Mouse (Mus musculus) MEL (cell line): ENCODE results near the gene Ndn. TPM values are rescaled to one million over a fixed set of nuclear protein-coding genes. Genes with fewer than 3 reads are reported as not detected.

ENCODE experiments used
- DNase-seq: peaks from one replicate; pipeline ENCODE4 v3.0.0; 2011; ENCODE audit warnings: low read depth, low spot score
- H3K27ac ChIP-seq: 2 replicates; pipeline ENCODE4 v1.5.1; 2012; ENCODE audit warnings: low read depth, mild to moderate bottlenecking, control low read depth, low read length, moderate library complexity; ENCODE audit not compliant: control insufficient read depth
- H3K27me3 ChIP-seq, 2 experiments: fragments of 150-350 bp in 1 of 2; sonication (generic) in 1 of 2; 2 replicates each; pipeline ENCODE4 v1.6.1; 2012; ENCODE audit warnings: low read length in 2 of 2, mild to moderate bottlenecking in 2 of 2, improper control_type of control experiment in 1 of 2, moderate library complexity in 1 of 2; ENCODE audit not compliant: insufficient read depth in 2 of 2, control insufficient read depth in 1 of 2
- H3K36me3 ChIP-seq, 2 experiments: 2 replicates each; pipeline ENCODE4 v1.6.1; 2012 to 2014; ENCODE audit warnings: low read length in 2 of 2, improper control_type of control experiment in 1 of 2, inconsistent platforms in 1 of 2, mild to moderate bottlenecking in 1 of 2; ENCODE audit not compliant: insufficient read depth in 2 of 2, control insufficient read depth in 1 of 2
- H3K4me1 ChIP-seq, 2 experiments: fragments of 150-350 bp in 1 of 2; sonication (generic) in 1 of 2; 2 replicates each; pipeline ENCODE4 v1.6.1; 2012; ENCODE audit warnings: low read length in 2 of 2, improper control_type of control experiment in 1 of 2, mild to moderate bottlenecking in 1 of 2; ENCODE audit not compliant: insufficient read depth in 2 of 2, control insufficient read depth in 1 of 2
- H3K4me3 ChIP-seq, 2 experiments: fragments of 150-350 bp in 1 of 2; sonication (generic) in 1 of 2; 2 replicates each; pipeline ENCODE4 v1.5.1; 2012; ENCODE audit warnings: low read depth in 2 of 2, low read length in 2 of 2, mild to moderate bottlenecking in 2 of 2, moderate library complexity in 2 of 2, control low read depth in 1 of 2, improper control_type of control experiment in 1 of 2; ENCODE audit not compliant: control insufficient read depth in 1 of 2, insufficient read depth in 1 of 2
- H3K79me2 ChIP-seq: 2 replicates; pipeline ENCODE4 v1.6.1; 2012; ENCODE audit warnings: mild to moderate bottlenecking, low read length, moderate library complexity; ENCODE audit not compliant: control insufficient read depth, poor library complexity, insufficient read depth
- H3K9ac ChIP-seq: 2 replicates; pipeline ENCODE4 v1.6.1; 2012; ENCODE audit warnings: low read depth, mild to moderate bottlenecking, control low read depth, low read length, moderate library complexity; ENCODE audit not compliant: control insufficient read depth, poor library complexity, severe bottlenecking
- H3K9me3 ChIP-seq: fragments of 150-350 bp; sonication (generic); replicated peaks from 2 replicates; pipeline ENCODE4 v1.6.1; 2012; ENCODE audit warnings: mild to moderate bottlenecking, low read length, improper control_type of control experiment, moderate library complexity; ENCODE audit not compliant: insufficient read depth
- BHLHE40 ChIP-seq: IDR thresholded peaks from 2 replicates; pipeline ENCODE4 v1.6.1; 2012; ENCODE audit warnings: low read depth, mild to moderate bottlenecking, inconsistent platforms, low read length, improper control_type of control experiment, borderline replicate concordance
- CHD1 ChIP-seq: IDR thresholded peaks from 2 replicates; pipeline ENCODE4 v1.6.1; 2012; ENCODE audit warnings: low read depth, mild to moderate bottlenecking, inconsistent platforms, low read length, improper control_type of control experiment
- ELF1 ChIP-seq: IDR thresholded peaks from 2 replicates; pipeline ENCODE4 v1.6.1; 2014; ENCODE audit warnings: low read depth, mild to moderate bottlenecking, inconsistent platforms, low read length, improper control_type of control experiment, moderate library complexity
- EP300 ChIP-seq, 2 experiments: IDR thresholded peaks; 2 replicates each; pipeline ENCODE4 v1.6.1; 2011; ENCODE audit warnings: improper control_type of control experiment in 2 of 2, low read length in 2 of 2, low read depth in 1 of 2, mild to moderate bottlenecking in 1 of 2
- ETS1 ChIP-seq: IDR thresholded peaks from 2 replicates; pipeline ENCODE4 v1.6.1; 2012; ENCODE audit warnings: low read depth, mild to moderate bottlenecking, inconsistent platforms, low read length, improper control_type of control experiment, moderate library complexity
- GABPA ChIP-seq: IDR thresholded peaks from 2 replicates; pipeline ENCODE4 v1.6.1; 2012; ENCODE audit warnings: low read depth, mild to moderate bottlenecking, inconsistent platforms, low read length, improper control_type of control experiment, moderate library complexity
- GATA1 ChIP-seq: IDR thresholded peaks from 2 replicates; pipeline ENCODE4 v1.6.1; 2011; ENCODE audit warnings: low read depth, low read length, improper control_type of control experiment
- HCFC1 ChIP-seq: IDR thresholded peaks from 2 replicates; pipeline ENCODE4 v1.6.1; 2012; ENCODE audit warnings: low read depth, mild to moderate bottlenecking, inconsistent platforms, low read length, improper control_type of control experiment, moderate library complexity
- KAT2A ChIP-seq: conservative IDR thresholded peaks from 2 replicates; pipeline ENCODE4 v1.6.1; 2012; ENCODE audit warnings: low read depth, low read length, improper control_type of control experiment, inconsistent platforms
- MAFK ChIP-seq: IDR thresholded peaks from 2 replicates; pipeline ENCODE4 v1.6.1; 2011; ENCODE audit warnings: low read depth, mild to moderate bottlenecking, low read length, improper control_type of control experiment, borderline replicate concordance
- MAX ChIP-seq: IDR thresholded peaks from 2 replicates; pipeline ENCODE4 v1.6.1; 2011; ENCODE audit warnings: low read length, improper control_type of control experiment
- MAZ ChIP-seq: IDR thresholded peaks from 2 replicates; pipeline ENCODE4 v1.6.1; 2012; ENCODE audit warnings: low read depth, mild to moderate bottlenecking, inconsistent platforms, low read length, improper control_type of control experiment
- MYC ChIP-seq: IDR thresholded peaks from 2 replicates; pipeline ENCODE4 v1.6.1; 2011; ENCODE audit warnings: low read depth, mild to moderate bottlenecking, low read length, improper control_type of control experiment, moderate library complexity
- NELFE ChIP-seq: IDR thresholded peaks from 2 replicates; pipeline ENCODE4 v1.6.1; 2011; ENCODE audit warnings: low read depth, low read length, improper control_type of control experiment
- POLR2AphosphoS5 ChIP-seq: IDR thresholded peaks from 2 replicates; pipeline ENCODE4 v1.6.1; 2012; ENCODE audit warnings: low read depth, borderline replicate concordance, mild to moderate bottlenecking, inconsistent platforms, low read length, moderate library complexity, mixed read lengths
- RAD21 ChIP-seq: IDR thresholded peaks from 2 replicates; pipeline ENCODE4 v1.6.1; 2011; ENCODE audit warnings: mild to moderate bottlenecking, low read depth, low read length, improper control_type of control experiment
- RCOR1 ChIP-seq: IDR thresholded peaks from 2 replicates; pipeline ENCODE4 v1.6.1; 2012; ENCODE audit warnings: low read depth, mild to moderate bottlenecking, inconsistent platforms, low read length, improper control_type of control experiment
- TAL1 ChIP-seq: IDR thresholded peaks from 2 replicates; pipeline ENCODE4 v1.6.1; 2012; ENCODE audit warnings: mild to moderate bottlenecking, inconsistent platforms, low read length, moderate library complexity, mixed read lengths
- USF1 ChIP-seq: IDR thresholded peaks from 2 replicates; pipeline ENCODE4 v1.6.1; 2014; ENCODE audit warnings: low read depth, mild to moderate bottlenecking, inconsistent platforms, low read length, improper control_type of control experiment, moderate library complexity
- ZC3H11A ChIP-seq: IDR thresholded peaks from 2 replicates; pipeline ENCODE4 v1.6.1; 2012; ENCODE audit warnings: low read depth, mild to moderate bottlenecking, inconsistent platforms, low read length, improper control_type of control experiment
- ZKSCAN1 ChIP-seq: IDR thresholded peaks from 2 replicates; pipeline ENCODE4 v1.6.1; 2012; ENCODE audit warnings: low read depth, mild to moderate bottlenecking, inconsistent platforms, low read length, improper control_type of control experiment, moderate library complexity
- polyA plus RNA-seq, 2 experiments: library from polyadenylated mRNA; stranded (reverse) in 1 of 2; unstranded in 1 of 2; fragments of >175 nt in 1 of 2; fragments of >200 nt in 1 of 2; gene quantifications; 2 replicates each; pipeline versions ENCODE4 v1.2.1 to v1.2.4; 2012; ENCODE audit warnings: low replicate concordance in 2 of 2, low read depth in 1 of 2; ENCODE audit not compliant: insufficient read length in 2 of 2, insufficient read depth in 1 of 2, missing spikeins in 1 of 2
- total RNA-seq: library from RNA; depleted of rRNA; stranded (reverse); fragments of 300-350 nt; gene quantifications from 2 replicates; pipeline ENCODE4 v1.2.3, GENCODE M21; 2012; rRNA removed

Gene Ndn
- total RNA-seq (not detected in 2 replicates), polyA plus RNA-seq (not detected)

DNA sequence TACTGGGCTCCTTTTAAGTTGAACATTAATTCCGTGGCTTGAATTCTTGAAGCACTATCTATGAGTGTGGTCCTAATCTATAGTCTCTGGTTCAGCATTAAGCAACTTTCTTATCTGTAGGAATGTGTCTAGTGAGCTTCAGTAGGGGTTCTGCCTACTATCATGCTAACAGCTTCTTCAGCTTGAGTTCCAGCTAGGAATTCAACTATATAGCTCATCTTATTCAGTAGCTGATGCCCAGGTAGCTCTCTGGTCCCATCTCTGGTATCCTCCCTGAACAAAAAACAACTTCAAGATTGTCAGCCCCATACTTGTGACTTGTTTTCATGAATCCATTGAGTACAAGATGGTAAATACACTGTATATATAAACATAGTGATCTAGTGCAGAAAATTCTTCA lies at the start of gene Ndn:
Ndn (plus strand) TSS at position 301 of the 400 bp plus-strand sequence.
- no peak for TF ChIP-seq ZC3H11A
- no peak for TF ChIP-seq USF1
- no peak for TF ChIP-seq GATA1
- no peak for TF ChIP-seq HCFC1
- no peak for TF ChIP-seq ZKSCAN1
- TF ChIP-seq BHLHE40: no peak
- TF ChIP-seq ELF1: no peak
- TF ChIP-seq MAZ: no peak
- TF ChIP-seq TAL1: no peak
- no peak for TF ChIP-seq MAX
- no peak for TF ChIP-seq MYC
- no peak for TF ChIP-seq NELFE
- no peak for TF ChIP-seq MAFK
- TF ChIP-seq GABPA: no peak
- Histone ChIP-seq H3K4me3 (no peak within 1 kb of the TSS), H3K79me2 (no peaks in the 10 kb centered on the region), H3K9ac (no peak within 1 kb of the TSS), H3K27me3 (no peaks in the 10 kb centered on the region), H3K36me3 (no peaks in the 10 kb centered on the region), H3K9me3 (no peaks in the 10 kb centered on the region), H3K4me1 (no peaks in the 10 kb centered on the region), H3K27ac (no peak within 1 kb of the TSS)
- DNase-seq: no peak

DNA sequence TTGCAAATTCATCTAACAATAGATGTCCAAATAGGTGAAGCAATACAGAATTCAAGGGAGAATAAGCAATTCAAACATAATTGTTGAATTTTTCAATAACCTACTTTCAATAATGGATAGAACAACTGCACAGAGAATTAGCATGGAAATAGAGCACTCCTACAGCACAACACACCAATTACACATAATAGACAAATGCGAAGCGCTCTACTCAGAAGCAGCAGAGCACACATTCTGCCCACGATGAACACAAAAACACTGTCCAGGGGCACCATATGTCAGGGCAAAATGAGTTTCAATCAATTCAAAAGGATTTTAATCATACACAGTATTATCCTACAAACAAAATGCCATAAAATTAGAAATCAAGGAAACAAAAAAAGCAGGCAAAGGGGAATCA lies 43.9 kb upstream of the Ndn start:
- Histone ChIP-seq H3K36me3 (no peaks in the 10 kb centered on the region), H3K27ac (no peak overlapping the region), H3K4me1 (no peaks in the 10 kb centered on the region), H3K9me3 (no peaks in the 10 kb centered on the region), H3K9ac (no peak overlapping the region), H3K4me3 (no peak overlapping the region), H3K79me2 (no peaks in the 10 kb centered on the region), H3K27me3 (no peaks in the 10 kb centered on the region)
- DNase-seq: no peak
- TF ChIP-seq EP300 (IDR thresholded peaks at IDR 0.05; ENCODE audit: low read depth in 1 of 2, low read length in 2 of 2) (no peak), ETS1 (no peak), MAX (no peak), ELF1 (no peak), KAT2A (no peak), GABPA (no peak), RAD21 (no peak), CHD1 (no peak), NELFE (no peak), ZKSCAN1 (no peak), POLR2AphosphoS5 (no peak), RCOR1 (no peak)
